Mouse (Mus musculus) lung, postnatal 0 days (tissue): ENCODE results near the gene Ttc16.

Experiments
- CTCF ChIP-seq: IDR thresholded peaks from 2 replicates; pipeline ENCODE4 v1.5.1; 2016; ENCODE audit warnings: antibody characterized with exemption, mild to moderate bottlenecking
- EP300 ChIP-seq: IDR thresholded peaks from 2 replicates; pipeline ENCODE4 v1.6.1; 2016; ENCODE audit warnings: antibody characterized with exemption, mild to moderate bottlenecking, control low read depth

DNA sequence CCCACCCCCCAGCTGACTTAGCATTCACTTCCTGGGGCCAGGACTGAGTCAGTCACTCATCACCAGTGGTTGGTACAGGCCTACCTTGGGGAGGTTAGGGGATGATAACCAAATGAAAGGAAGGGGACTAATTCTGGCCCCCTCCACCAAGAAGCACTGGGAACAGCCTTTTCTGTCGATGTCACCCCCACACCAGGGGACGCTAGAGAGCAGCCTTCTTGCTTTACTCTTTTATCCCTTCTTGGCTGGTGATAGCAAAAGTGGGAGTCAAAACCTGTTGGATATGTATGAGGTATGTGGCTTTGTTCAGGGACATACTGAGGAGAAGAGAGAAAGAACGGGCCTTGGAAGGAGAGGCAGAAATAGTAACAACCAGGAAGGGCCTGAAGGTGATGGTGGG lies 12.1 kb downstream of the Ttc16 start:
- peak; percentile 52 for TF ChIP-seq CTCF
- no peak for TF ChIP-seq EP300
